Mouse (Mus musculus): Measurements from ENCODE around the gene Prss12. TPM values are rescaled to one million over a fixed set of nuclear protein-coding genes. Genes with fewer than 3 reads are reported as not detected.
A peak's percentile ranks its signal among the peaks of the same experiment; 100 is the strongest.

Prss12 gene
- total RNA-seq (2022), result 10 to 100 TPM; 13.4 to 15.1 (median 14.3) TPM

- DNase-seq (ENCODE audit: low spot score in 2 of 2), result peak; percentile 37 to 56
Observed at GRCm38 (mm10) chr3:123446708-123447537, at the start of gene Prss12. Gene Prss12 (plus strand): TSS chr3:123446913.

GRCm38 (mm10) chr3:123397562-123398481, 48.9 kb upstream of the Prss12 start:
- DNase-seq (ENCODE audit: low spot score in 2 of 2), result no peak

- no peak for DNase-seq (ENCODE audit: low spot score in 2 of 2)
Observed at GRCm38 (mm10) chr3:123404945-123405344, 41.8 kb upstream of the Prss12 start.

GRCm38 (mm10) chr3:123411821-123412578, 34.7 kb upstream of the Prss12 start:
- DNase-seq (ENCODE audit: low spot score in 2 of 2), result no peak

- DNase-seq (ENCODE audit: low spot score in 2 of 2), result no peak
Observed at GRCm38 (mm10) chr3:123413173-123413572, 33.5 kb upstream of the Prss12 start.

- DNase-seq (ENCODE audit: low spot score in 2 of 2), result no peak
Observed at GRCm38 (mm10) chr3:123425647-123426046, 21.1 kb upstream of the Prss12 start.

GRCm38 (mm10) chr3:123428005-123428404, 18.7 kb upstream of the Prss12 start:
- no peak for DNase-seq (ENCODE audit: low spot score in 2 of 2)

GRCm38 (mm10) chr3:123429597-123430458, 16.9 kb upstream of the Prss12 start:
- DNase-seq (ENCODE audit: low spot score in 2 of 2), result no peak

- no peak for DNase-seq (ENCODE audit: low spot score in 2 of 2)
Observed at GRCm38 (mm10) chr3:123431951-123432674, 14.6 kb upstream of the Prss12 start.

GRCm38 (mm10) chr3:123433362-123433761, 13.4 kb upstream of the Prss12 start:
- DNase-seq (ENCODE audit: low spot score in 2 of 2), result no peak

GRCm38 (mm10) chr3:123437608-123438007, 9.1 kb upstream of the Prss12 start:
- DNase-seq (ENCODE audit: low spot score in 2 of 2), result no peak

GRCm38 (mm10) chr3:123440490-123440889, 6.2 kb upstream of the Prss12 start:
- DNase-seq (ENCODE audit: low spot score in 2 of 2), result no peak

GRCm38 (mm10) chr3:123444466-123444865, 2.2 kb upstream of the Prss12 start:
- no peak for DNase-seq (ENCODE audit: low spot score in 2 of 2)

GRCm38 (mm10) chr3:123447538-123448059, 886 bp downstream of the Prss12 start:
- no peak for DNase-seq (ENCODE audit: low spot score in 2 of 2)

GRCm38 (mm10) chr3:123448096-123448495, 1.4 kb downstream of the Prss12 start:
- no peak for DNase-seq (ENCODE audit: low spot score in 2 of 2)

- no peak for DNase-seq (ENCODE audit: low spot score in 2 of 2)
Observed at GRCm38 (mm10) chr3:123450107-123450506, 3.4 kb downstream of the Prss12 start.

GRCm38 (mm10) chr3:123452904-123453303, 6.2 kb downstream of the Prss12 start:
- DNase-seq (ENCODE audit: low spot score in 2 of 2), result no peak

- no peak for DNase-seq (ENCODE audit: low spot score in 2 of 2)
Observed at GRCm38 (mm10) chr3:123459492-123459891, 12.8 kb downstream of the Prss12 start.

- DNase-seq (ENCODE audit: low spot score in 2 of 2), result no peak
Observed at GRCm38 (mm10) chr3:123460436-123460835, 13.7 kb downstream of the Prss12 start.

All from layer of hippocampus, adult 8-10 months (tissue).